Mouse (Mus musculus) CH12.LX (cell line): Measurements from ENCODE around the gene Bmf. TPM values are rescaled to one million over a fixed set of nuclear protein-coding genes. Genes with fewer than 3 reads are reported as not detected.
A peak's percentile ranks its signal among the peaks of the same experiment; 100 is the strongest.

Experiments
- DNase-seq: peaks from one replicate; pipeline ENCODE4 v3.0.0-alpha.2; 2013; ENCODE audit errors: extremely low read depth
- H3K27ac ChIP-seq: 2 replicates; pipeline ENCODE4 v1.5.1; 2012; ENCODE audit warnings: low read depth, mild to moderate bottlenecking, control low read depth, moderate library complexity; ENCODE audit not compliant: insufficient read depth
- H3K27me3 ChIP-seq: replicated peaks from 2 replicates; pipeline ENCODE3; 2012; ENCODE audit warnings: inconsistent platforms
- H3K36me3 ChIP-seq, 2 experiments: replicated peaks in 1 of 2; 2 replicates each; pipeline versions ENCODE3 to v1.6.1; 2012; ENCODE audit warnings: inconsistent platforms in 1 of 2, low read length in 1 of 2, mild to moderate bottlenecking in 1 of 2, mixed read lengths in 1 of 2, moderate library complexity in 1 of 2; ENCODE audit not compliant: control insufficient read depth in 1 of 2, insufficient read depth in 1 of 2
- H3K4me1 ChIP-seq, 2 experiments: 2 replicates each; pipeline ENCODE4 v1.6.1; 2012; ENCODE audit warnings: inconsistent platforms in 1 of 2, moderate library complexity in 1 of 2; ENCODE audit not compliant: insufficient read depth in 2 of 2, control insufficient read depth in 1 of 2
- H3K4me2 ChIP-seq: 2 replicates; pipeline ENCODE4 v1.6.1; 2012; ENCODE audit warnings: low read depth, mild to moderate bottlenecking, control low read depth; ENCODE audit not compliant: poor library complexity, insufficient read depth, severe bottlenecking
- H3K4me3 ChIP-seq, 3 experiments: fragments of 150-350 bp in 1 of 3; sonication (generic) in 1 of 3; replicated peaks in 1 of 3; 2 replicates each; pipeline versions ENCODE3 to v1.5.1; 2011 to 2012; ENCODE audit warnings: low read depth in 2 of 3, low read length in 2 of 3, mild to moderate bottlenecking in 2 of 3, moderate library complexity in 2 of 3, control low read depth in 1 of 3, improper control_type of control experiment in 1 of 3, inconsistent platforms in 1 of 3, mixed read lengths in 1 of 3; ENCODE audit not compliant: poor library complexity in 1 of 3
- H3K79me2 ChIP-seq: replicated peaks from 2 replicates; pipeline ENCODE4 v1.6.1; 2012; ENCODE audit warnings: mild to moderate bottlenecking, moderate library complexity; ENCODE audit not compliant: control insufficient read depth, poor library complexity, insufficient read depth, severe bottlenecking; ENCODE audit errors: extremely low read depth
- H3K9ac ChIP-seq: 2 replicates; pipeline ENCODE4 v1.6.1; 2012; ENCODE audit warnings: low read depth, mild to moderate bottlenecking, control low read depth, moderate library complexity; ENCODE audit not compliant: insufficient read depth
- H3K9me3 ChIP-seq: replicated peaks from 2 replicates; pipeline ENCODE3; 2012; ENCODE audit warnings: low read length, inconsistent platforms, mixed read lengths
- CHD1 ChIP-seq: IDR thresholded peaks from 2 replicates; pipeline ENCODE4 v1.6.1; 2012; ENCODE audit warnings: low read depth, low read length, improper control_type of control experiment, inconsistent platforms
- CHD2 ChIP-seq: IDR thresholded peaks from 2 replicates; pipeline ENCODE4 v1.6.1; 2011; ENCODE audit warnings: low read length, improper control_type of control experiment
- CTCF ChIP-seq, 2 experiments: IDR thresholded peaks in 1 of 2; conservative IDR thresholded peaks in 1 of 2; 2 replicates each; pipeline ENCODE4 v1.5.1; 2011 to 2012; ENCODE audit warnings: low read depth in 2 of 2, low read length in 2 of 2, improper control_type of control experiment in 1 of 2, inconsistent platforms in 1 of 2, mild to moderate bottlenecking in 1 of 2, moderate library complexity in 1 of 2
- IRF4 ChIP-seq: IDR thresholded peaks from 2 replicates; pipeline ENCODE4 v1.6.1; 2014; ENCODE audit warnings: low read depth, mild to moderate bottlenecking, inconsistent platforms, low read length, improper control_type of control experiment
- MAFK ChIP-seq: IDR thresholded peaks from 2 replicates; pipeline ENCODE4 v1.6.1; 2011; ENCODE audit warnings: low read length, improper control_type of control experiment; ENCODE audit not compliant: insufficient replicate concordance
- MAX ChIP-seq: IDR thresholded peaks from 2 replicates; pipeline ENCODE4 v1.6.1; 2011; ENCODE audit warnings: low read length, improper control_type of control experiment
- MEF2A ChIP-seq: IDR thresholded peaks from 2 replicates; pipeline ENCODE4 v1.6.1; 2014; ENCODE audit warnings: low read depth, mild to moderate bottlenecking, inconsistent platforms, low read length, improper control_type of control experiment, borderline replicate concordance
- MXI1 ChIP-seq: IDR thresholded peaks from 2 replicates; pipeline ENCODE4 v1.6.1; 2011; ENCODE audit warnings: mild to moderate bottlenecking, low read depth, low read length, improper control_type of control experiment
- POLR2A ChIP-seq: IDR thresholded peaks from 2 replicates; pipeline ENCODE4 v1.6.1; 2011; ENCODE audit warnings: low read depth, mild to moderate bottlenecking, improper control_type of control experiment, low read length
- SIN3A ChIP-seq: IDR thresholded peaks from 2 replicates; pipeline ENCODE4 v1.6.1; 2012; ENCODE audit warnings: low read length, improper control_type of control experiment, inconsistent platforms
- ZKSCAN1 ChIP-seq: IDR thresholded peaks from 2 replicates; pipeline ENCODE4 v1.6.1; 2012; ENCODE audit warnings: low read depth, inconsistent platforms, low read length, improper control_type of control experiment, borderline replicate concordance
- ZMIZ1 ChIP-seq: IDR thresholded peaks from 2 replicates; pipeline ENCODE4 v1.6.1; 2012; ENCODE audit warnings: low read depth, mild to moderate bottlenecking, inconsistent platforms, low read length, improper control_type of control experiment
- ZNF384 ChIP-seq: IDR thresholded peaks from 2 replicates; pipeline ENCODE4 v1.6.1; 2012; ENCODE audit warnings: low read depth, low read length, improper control_type of control experiment, inconsistent platforms
- dilution Hi-C: fragments of 300-500 bp; cut with MboI; formaldehyde crosslinking; loops from 2 replicates; pipeline ENCODE4 v1.14.3; 2020; ENCODE audit warnings: low sequenced_read_pairs; ENCODE audit not compliant: extremely low pct_unique_long_range_greater_than_20kb, extremely low pct_ligation_motif_present
- in situ Hi-C: fragments of 300-500 bp; cut with MboI; formaldehyde crosslinking; loops from 3 replicates; pipeline ENCODE4 v1.14.3; 2019; ENCODE audit warnings: low sequenced_read_pairs, low pct_ligation_motif_present, low pct_unique_long_range_greater_than_20kb, mixed read lengths
- polyA plus RNA-seq: library from polyadenylated mRNA; unstranded; fragments of >175 nt; gene quantifications from 2 replicates; pipeline ENCODE4 v1.2.1, GENCODE M21; 2012; ENCODE audit warnings: low read depth; ENCODE audit not compliant: insufficient read length
- total RNA-seq, 2 experiments: library from RNA; depleted of rRNA; stranded (reverse); fragments of 300-350 nt in 1 of 2; fragments of >200 nt in 1 of 2; gene quantifications; 2 replicates each; pipeline ENCODE4 v1.2.3; 2012 to 2014

Bmf gene
- total and polyA plus RNA-seq, 3 experiments: 1.4 to 5.6 (median 2.6) TPM

DNA sequence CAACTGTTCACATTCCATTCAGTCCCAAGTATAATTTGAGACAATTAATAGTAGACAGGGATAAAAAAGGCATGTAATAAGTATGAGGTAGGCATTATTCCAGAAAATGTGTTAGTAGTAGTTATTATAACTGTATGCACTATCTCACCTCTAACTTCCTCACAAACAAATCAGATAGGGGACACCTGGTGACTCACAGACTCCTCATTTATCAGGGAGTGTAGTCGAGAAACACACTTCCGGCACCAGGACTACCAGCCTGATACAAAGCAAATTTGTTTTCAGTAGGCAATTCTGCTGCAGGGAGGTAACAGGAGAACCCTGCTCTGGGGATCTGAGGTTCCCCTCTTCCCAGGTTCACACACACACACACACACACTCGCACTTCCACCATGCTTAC, 23.6 kb upstream of the Bmf start:
- no peaks in the 10 kb centered on the region for H3K27me3 ChIP-seq
- in situ Hi-C loops (no loop called here), dilution Hi-C loops (no loop called here)
- no peaks in the 10 kb centered on the region for H3K9me3 ChIP-seq
- H3K79me2 ChIP-seq: no peaks in the 10 kb centered on the region
- no peak for DNase-seq
- no peak for TF ChIP-seq MXI1
- TF ChIP-seq MAX: no peak
- TF ChIP-seq CHD1: no peak
- TF ChIP-seq CTCF (conservative IDR thresholded peaks at IDR 0.05 in 1 of 2, IDR thresholded peaks at IDR 0.05 in 1 of 2; ENCODE audit: low read depth in 2 of 2, low read length in 2 of 2): no peak
- no peak for TF ChIP-seq ZNF384
- TF ChIP-seq CHD2: no peak
- TF ChIP-seq IRF4: no peak
- TF ChIP-seq SIN3A: no peak
- H3K4me2 ChIP-seq: no peak overlapping the region
- no peak overlapping the region for H3K4me3 ChIP-seq
- peaks cover 5 to 7% of the 10 kb centered on the region in 2 experiments; a peak in 3 of 4 replicates for H3K4me1 ChIP-seq
- no peak overlapping the region for H3K27ac ChIP-seq
- H3K9ac ChIP-seq: no peak overlapping the region
- H3K36me3 ChIP-seq: peaks cover 0 to 4% of the 10 kb centered on the region in 2 experiments

DNA sequence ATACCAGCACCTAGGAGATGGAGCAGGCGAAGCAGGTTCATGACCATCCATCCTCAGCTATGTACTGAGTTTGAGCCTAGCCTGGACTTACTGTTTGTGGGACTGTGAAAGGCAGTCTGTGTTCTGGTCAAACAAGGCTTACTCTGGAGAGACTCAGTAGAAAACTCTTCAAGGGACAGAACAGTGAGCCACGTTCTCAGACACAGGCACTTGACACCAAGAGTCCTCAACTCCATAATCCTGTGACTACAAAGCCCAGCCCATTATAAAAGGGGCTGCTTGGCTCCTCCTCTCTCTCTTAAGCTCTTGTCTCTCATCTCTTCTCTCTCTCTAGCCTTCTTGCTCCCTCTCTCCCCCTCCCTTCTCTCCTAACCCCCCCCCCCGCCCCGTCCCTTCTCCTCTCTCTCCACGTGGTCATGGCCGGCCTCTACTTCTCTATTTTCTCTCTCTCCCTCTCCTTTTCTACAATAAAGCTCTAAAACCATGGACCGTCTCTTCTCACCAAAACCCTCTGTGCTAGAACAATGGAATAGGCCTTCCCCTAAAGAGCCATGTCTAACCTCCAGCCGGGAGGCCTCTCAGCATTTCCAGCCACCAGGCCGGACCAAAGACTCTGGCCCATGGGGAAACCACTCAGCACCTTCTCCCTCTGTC, 22.8 kb upstream of the Bmf start:
- Histone ChIP-seq H3K79me2 (no peaks in the 10 kb centered on the region), H3K27ac (no peak overlapping the region), H3K4me1 (peaks cover 5 to 7% of the 10 kb centered on the region in 2 experiments; a peak in 3 of 4 replicates), H3K4me2 (no peak overlapping the region), H3K9ac (no peak overlapping the region), H3K4me3 (no peak overlapping the region), H3K9me3 (no peaks in the 10 kb centered on the region), H3K36me3 (peaks cover 0 to 4% of the 10 kb centered on the region in 2 experiments), H3K27me3 (no peaks in the 10 kb centered on the region)
- DNase-seq: no peak
- in situ Hi-C loops: no loop called here
- TF ChIP-seq POLR2A (no peak), ZKSCAN1 (no peak), ZMIZ1 (no peak), CHD1 (no peak)
- dilution Hi-C loops: no loop called here

DNA sequence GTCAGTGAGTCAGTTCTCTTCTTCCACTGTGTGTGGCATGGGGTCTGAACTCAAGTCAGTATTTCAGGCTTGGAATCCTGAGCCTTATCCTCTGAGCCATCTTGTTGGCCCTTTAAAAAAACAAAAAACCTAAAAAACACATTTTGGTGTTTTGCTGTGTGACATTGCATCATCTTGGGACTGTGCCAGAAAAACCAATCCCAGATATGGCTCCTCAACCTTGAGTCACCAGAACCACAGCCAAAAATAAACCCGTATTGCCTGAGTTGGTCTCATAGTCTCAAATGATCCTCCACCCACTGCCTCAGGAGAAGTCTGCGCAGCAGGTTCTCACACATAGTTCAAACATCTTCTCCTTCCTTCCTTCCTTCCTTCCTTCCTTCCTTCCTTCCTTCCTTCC, 21.5 kb upstream of the Bmf start:
- H3K9me3 ChIP-seq: no peaks in the 10 kb centered on the region
- H3K27me3 ChIP-seq: no peaks in the 10 kb centered on the region
- in situ Hi-C loops: no loop called here
- H3K79me2 ChIP-seq: no peaks in the 10 kb centered on the region
- dilution Hi-C loops: no loop called here
- TF ChIP-seq MEF2A (peak; percentile 77), MAFK (no peak)
- no peak for DNase-seq
- no peak overlapping the region for H3K4me3 ChIP-seq
- H3K4me2 ChIP-seq: no peak overlapping the region
- peaks cover 5 to 12% of the 10 kb centered on the region in 2 experiments; a peak in 3 of 4 replicates for H3K4me1 ChIP-seq
- peaks cover 0 to 4% of the 10 kb centered on the region in 2 experiments for H3K36me3 ChIP-seq
- H3K27ac ChIP-seq: no peak overlapping the region
- H3K9ac ChIP-seq: no peak overlapping the region
